Mouse (Mus musculus): Measurements from ENCODE around the gene Sergef. TPM values are rescaled to one million over a fixed set of nuclear protein-coding genes. Genes with fewer than 3 reads are reported as not detected.
A peak's percentile ranks its signal among the peaks of the same experiment; 100 is the strongest.

Gene Sergef
- polyA plus RNA-seq, 1 experiment from 2014 or later, result 16.8 TPM

DNA sequence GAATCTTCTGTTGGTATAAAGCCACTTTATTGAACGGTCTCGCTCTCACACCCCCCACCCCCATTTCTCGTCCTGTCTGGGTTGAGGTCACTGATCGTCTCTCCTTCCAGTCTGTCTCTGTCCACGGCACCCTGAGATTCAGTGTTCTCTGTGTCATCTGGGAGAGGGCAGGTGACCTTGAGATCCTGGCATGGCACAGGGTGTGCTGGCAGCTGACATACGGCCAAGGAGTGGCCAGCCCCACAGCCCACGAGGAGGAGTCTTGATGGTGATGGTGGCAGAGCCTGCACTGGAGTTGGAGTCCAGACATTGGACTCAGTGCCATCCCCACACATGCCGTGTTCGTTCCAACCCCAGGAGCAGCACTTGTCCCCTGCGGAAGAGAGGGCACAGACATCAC lies 196.4 kb downstream of the Sergef start:
- no peaks in the 10 kb centered on the region for H3K9me3 ChIP-seq (ENCODE audit: control insufficient read depth, low read length)
- ATAC-seq (replicated peaks; ENCODE audit: low FRiP score, low TSS enrichment, low read depth), result no peak
- H3K4me2 ChIP-seq (ENCODE audit: low read length), result no peak overlapping the region
- WGBS, result 86% methylated on average over 10 of the region's 10 CpGs
- no peaks in the 10 kb centered on the region for H3K36me3 ChIP-seq (ENCODE audit: control insufficient read depth, insufficient read depth, low read length)
- H3K4me3 ChIP-seq (ENCODE audit: low read depth, low read length), result no peak overlapping the region
- DNase-seq (ENCODE audit: low spot score), result no peak
- no peak overlapping the region for H3K9ac ChIP-seq (ENCODE audit: low read length)
- H3K4me1 ChIP-seq (replicated peaks; ENCODE audit: control insufficient read depth, insufficient read depth, low read length), result 0 out of 2 replicates have a peak, but pooled peaks cover 3% of the 10 kb centered on the region
- no peaks in the 10 kb centered on the region for H3K27me3 ChIP-seq (replicated peaks; ENCODE audit: control insufficient read depth, insufficient read depth, low read length)
- no peak overlapping the region for H3K27ac ChIP-seq (ENCODE audit: low read depth)

DNA sequence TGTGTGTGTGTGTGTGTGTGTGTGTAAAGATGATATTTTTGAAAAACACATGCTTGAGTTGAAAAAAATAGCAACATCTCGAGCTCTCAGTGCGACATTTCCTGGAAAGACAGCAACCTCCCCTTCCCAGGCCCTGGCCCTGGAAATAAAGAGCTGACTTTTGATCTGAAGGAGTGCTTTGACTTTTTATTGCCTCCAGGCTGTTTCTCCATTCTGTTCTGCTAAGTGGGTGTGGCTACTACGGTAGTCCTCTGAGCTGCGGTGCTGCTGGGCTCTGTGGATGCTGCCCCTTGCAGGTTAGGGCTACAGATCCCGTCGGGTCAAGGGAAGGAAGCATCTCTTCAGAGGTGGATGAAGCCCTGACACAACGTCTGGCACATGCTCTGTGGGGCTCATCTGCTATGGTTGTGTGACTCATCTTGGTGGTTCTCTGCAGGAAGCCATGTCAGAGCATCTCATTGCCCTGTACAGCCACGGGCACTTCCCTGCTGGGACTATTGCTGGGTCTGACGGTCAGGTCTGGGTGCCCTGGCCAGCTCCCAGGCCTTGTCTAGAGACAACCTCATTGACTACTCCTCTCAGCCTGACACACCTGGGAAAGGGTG lies 201.0 kb downstream of the Sergef start:
- H3K4me3 ChIP-seq (ENCODE audit: low read depth, low read length), result no peak overlapping the region
- WGBS, result 34% methylated on average over 9 of the region's 9 CpGs
- H3K36me3 ChIP-seq (ENCODE audit: control insufficient read depth, insufficient read depth, low read length), result no peaks in the 10 kb centered on the region
- no peaks in the 10 kb centered on the region for H3K27me3 ChIP-seq (replicated peaks; ENCODE audit: control insufficient read depth, insufficient read depth, low read length)
- H3K9ac ChIP-seq (ENCODE audit: low read length), result no peak overlapping the region
- no peak overlapping the region for H3K27ac ChIP-seq (ENCODE audit: low read depth)
- no peak overlapping the region for H3K4me2 ChIP-seq (ENCODE audit: low read length)
- ATAC-seq (replicated peaks; ENCODE audit: low FRiP score, low TSS enrichment, low read depth) (no peak), DNase-seq (ENCODE audit: low spot score) (no peak)
- no peaks in the 10 kb centered on the region for H3K9me3 ChIP-seq (ENCODE audit: control insufficient read depth, low read length)
- H3K4me1 ChIP-seq (replicated peaks; ENCODE audit: control insufficient read depth, insufficient read depth, low read length), result no peaks in the 10 kb centered on the region

DNA sequence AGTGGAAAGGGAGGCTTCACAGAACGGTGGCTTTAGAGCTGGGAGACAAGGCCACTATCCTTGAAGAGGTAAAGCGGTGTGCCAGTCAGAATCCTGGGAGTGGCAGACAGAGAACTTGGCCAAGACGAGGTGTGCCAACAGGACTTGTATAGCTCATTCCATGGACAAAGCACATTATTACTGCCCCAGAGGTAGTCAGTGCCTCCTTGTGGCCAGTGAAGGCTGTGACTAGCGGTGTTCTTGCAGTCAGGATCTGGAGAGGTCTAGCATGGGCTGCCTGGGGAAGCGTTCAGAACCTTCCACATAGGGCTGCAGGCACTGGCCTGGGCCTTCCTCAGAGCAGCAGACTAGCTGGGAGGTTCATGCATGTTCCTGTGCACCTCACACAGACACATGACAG lies 203.8 kb downstream of the Sergef start:
- 91% methylated on average over 5 of the region's 5 CpGs for WGBS
- H3K27ac ChIP-seq (ENCODE audit: low read depth), result no peak overlapping the region
- H3K4me3 ChIP-seq (ENCODE audit: low read depth, low read length), result no peak overlapping the region
- no peaks in the 10 kb centered on the region for H3K4me1 ChIP-seq (replicated peaks; ENCODE audit: control insufficient read depth, insufficient read depth, low read length)
- H3K27me3 ChIP-seq (replicated peaks; ENCODE audit: control insufficient read depth, insufficient read depth, low read length), result no peaks in the 10 kb centered on the region
- H3K9me3 ChIP-seq (ENCODE audit: control insufficient read depth, low read length), result no peaks in the 10 kb centered on the region
- H3K9ac ChIP-seq (ENCODE audit: low read length), result no peak overlapping the region
- no peaks in the 10 kb centered on the region for H3K36me3 ChIP-seq (ENCODE audit: control insufficient read depth, insufficient read depth, low read length)
- DNase-seq (ENCODE audit: low spot score), result no peak
- no peak for ATAC-seq (replicated peaks; ENCODE audit: low FRiP score, low TSS enrichment, low read depth)
- H3K4me2 ChIP-seq (ENCODE audit: low read length), result no peak overlapping the region

DNA sequence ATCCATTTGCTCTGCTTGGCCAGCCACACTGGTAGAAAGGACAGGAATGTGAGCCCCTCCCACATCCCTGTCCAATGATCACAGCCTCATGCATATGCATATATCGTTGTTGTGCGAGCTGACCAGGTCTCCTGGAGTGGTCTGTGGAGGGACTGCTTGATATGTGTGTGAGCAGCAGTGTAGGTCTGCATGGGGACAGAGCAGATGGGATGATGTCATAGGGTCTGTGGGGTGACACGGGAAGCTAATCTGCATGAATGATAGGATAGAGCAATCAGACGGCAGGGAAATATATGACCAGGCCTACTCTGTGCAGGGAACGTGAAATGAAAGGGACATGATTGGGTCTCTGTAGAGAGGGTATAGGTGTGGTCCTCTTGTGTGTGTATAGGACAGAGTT lies 205.7 kb downstream of the Sergef start:
- no peaks in the 10 kb centered on the region for H3K9me3 ChIP-seq (ENCODE audit: control insufficient read depth, low read length)
- 0 out of 2 replicates have a peak, but pooled peaks have one; percentile 34 for ATAC-seq (replicated peaks; ENCODE audit: low FRiP score, low TSS enrichment, low read depth)
- H3K9ac ChIP-seq (ENCODE audit: low read length), result no peak overlapping the region
- H3K27me3 ChIP-seq (replicated peaks; ENCODE audit: control insufficient read depth, insufficient read depth, low read length), result no peaks in the 10 kb centered on the region
- no peak overlapping the region for H3K27ac ChIP-seq (ENCODE audit: low read depth)
- no peak overlapping the region for H3K4me3 ChIP-seq (ENCODE audit: low read depth, low read length)
- no peaks in the 10 kb centered on the region for H3K36me3 ChIP-seq (ENCODE audit: control insufficient read depth, insufficient read depth, low read length)
- WGBS, result 66% methylated on average over 5 of the region's 5 CpGs
- no peak for DNase-seq (ENCODE audit: low spot score)
- no peak overlapping the region for H3K4me2 ChIP-seq (ENCODE audit: low read length)
- H3K4me1 ChIP-seq (replicated peaks; ENCODE audit: control insufficient read depth, insufficient read depth, low read length), result no peaks in the 10 kb centered on the region

DNA sequence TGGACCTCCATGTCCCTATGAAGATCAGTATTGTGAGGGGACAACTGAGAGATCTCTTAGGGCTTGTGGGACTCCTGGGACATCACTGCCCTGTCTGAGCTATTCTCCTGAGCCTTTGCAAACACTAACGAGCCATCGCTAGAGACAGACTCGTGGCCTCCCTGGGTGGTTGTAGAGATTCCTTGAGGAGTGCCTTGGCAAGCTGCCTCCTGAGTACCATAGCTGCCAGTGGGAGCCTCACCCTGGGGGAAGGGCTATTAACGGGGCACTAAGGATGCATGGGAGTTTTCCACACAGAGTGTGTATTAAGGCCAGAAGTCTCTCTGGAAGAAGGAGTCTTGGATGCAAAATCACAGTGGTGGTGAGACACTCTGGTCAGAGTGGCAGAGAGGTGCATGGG lies 214.6 kb downstream of the Sergef start:
- 71% methylated on average over 4 of the region's 4 CpGs for WGBS

DNA sequence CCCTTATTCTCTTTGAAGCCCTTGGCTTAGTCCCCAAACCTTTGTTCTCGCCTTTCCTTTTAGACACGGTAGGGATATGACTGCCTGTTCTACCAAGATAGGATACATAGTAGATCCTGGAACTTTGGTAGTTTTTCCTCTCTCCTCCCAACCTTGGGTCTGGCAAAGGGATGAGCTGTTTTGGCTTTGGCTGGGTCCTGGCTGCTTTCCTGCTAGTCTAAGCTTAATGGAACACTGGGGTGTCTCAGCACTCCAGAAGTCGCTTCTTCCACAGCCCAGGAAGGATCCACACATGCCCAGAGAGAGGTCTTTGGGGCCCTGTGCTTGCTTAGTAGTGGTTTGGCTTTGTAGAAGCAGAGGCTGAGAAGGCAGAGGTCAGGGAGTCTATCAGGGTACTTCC lies 215.7 kb downstream of the Sergef start:
- WGBS, result 84% methylated on average over 3 of the region's 3 CpGs
- ATAC-seq (replicated peaks; ENCODE audit: low FRiP score, low TSS enrichment, low read depth) (no peak), DNase-seq (ENCODE audit: low spot score) (no peak)
- H3K4me1 ChIP-seq (replicated peaks; ENCODE audit: control insufficient read depth, insufficient read depth, low read length), result no peaks in the 10 kb centered on the region
- no peak overlapping the region for H3K4me2 ChIP-seq (ENCODE audit: low read length)
- no peaks in the 10 kb centered on the region for H3K36me3 ChIP-seq (ENCODE audit: control insufficient read depth, insufficient read depth, low read length)
- H3K27ac ChIP-seq (ENCODE audit: low read depth), result no peak overlapping the region
- no peak overlapping the region for H3K4me3 ChIP-seq (ENCODE audit: low read depth, low read length)
- H3K27me3 ChIP-seq (replicated peaks; ENCODE audit: control insufficient read depth, insufficient read depth, low read length), result no peaks in the 10 kb centered on the region
- no peaks in the 10 kb centered on the region for H3K9me3 ChIP-seq (ENCODE audit: control insufficient read depth, low read length)
- H3K9ac ChIP-seq (ENCODE audit: low read length), result no peak overlapping the region

More for the DNA sequence above, 214.6 kb downstream of the Sergef start:
- DNase-seq (ENCODE audit: low spot score) (no peak), ATAC-seq (replicated peaks; ENCODE audit: low FRiP score, low TSS enrichment, low read depth) (no peak)
- H3K27me3 ChIP-seq (replicated peaks; ENCODE audit: control insufficient read depth, insufficient read depth, low read length), result no peaks in the 10 kb centered on the region
- H3K9ac ChIP-seq (ENCODE audit: low read length), result no peak overlapping the region
- no peak overlapping the region for H3K27ac ChIP-seq (ENCODE audit: low read depth)
- no peaks in the 10 kb centered on the region for H3K4me1 ChIP-seq (replicated peaks; ENCODE audit: control insufficient read depth, insufficient read depth, low read length)
- H3K9me3 ChIP-seq (ENCODE audit: control insufficient read depth, low read length), result no peaks in the 10 kb centered on the region
- no peaks in the 10 kb centered on the region for H3K36me3 ChIP-seq (ENCODE audit: control insufficient read depth, insufficient read depth, low read length)
- no peak overlapping the region for H3K4me3 ChIP-seq (ENCODE audit: low read depth, low read length)
- no peak overlapping the region for H3K4me2 ChIP-seq (ENCODE audit: low read length)

DNA sequence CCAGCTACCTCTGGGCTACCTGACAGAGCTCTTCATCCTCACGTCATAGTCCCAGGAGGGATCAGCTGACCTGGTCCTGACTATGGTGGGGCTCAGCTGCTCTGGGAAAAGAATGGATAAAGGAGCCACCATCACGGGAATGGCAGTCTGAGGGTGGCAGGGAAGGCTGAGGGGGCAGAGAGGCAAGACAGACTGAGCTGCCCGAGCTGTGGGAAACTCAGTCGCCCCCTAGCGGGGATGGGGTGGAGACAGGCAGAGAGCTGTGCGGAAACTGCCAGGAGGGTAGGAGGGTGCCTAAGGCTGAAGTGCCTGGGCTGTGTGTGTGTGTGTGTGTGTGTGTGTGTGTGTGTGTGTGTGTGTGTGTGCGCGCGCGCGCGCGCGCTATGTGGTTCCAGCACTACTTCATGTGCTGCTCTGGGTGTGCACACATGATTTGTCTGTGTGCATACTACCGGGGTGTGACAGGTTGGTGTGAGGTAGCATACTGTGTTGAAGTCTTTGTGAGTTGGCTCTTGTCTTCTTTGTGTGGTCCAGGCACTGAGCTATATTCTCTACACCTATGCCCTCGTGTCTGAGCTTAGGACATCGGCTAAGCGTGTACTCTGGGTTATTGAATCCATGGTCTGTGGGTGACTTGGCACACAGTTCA lies 216.7 kb downstream of the Sergef start:
- H3K27ac ChIP-seq (ENCODE audit: low read depth), result no peak overlapping the region
- no peaks in the 10 kb centered on the region for H3K9me3 ChIP-seq (ENCODE audit: control insufficient read depth, low read length)
- no peak for ATAC-seq (replicated peaks; ENCODE audit: low FRiP score, low TSS enrichment, low read depth)

DNA sequence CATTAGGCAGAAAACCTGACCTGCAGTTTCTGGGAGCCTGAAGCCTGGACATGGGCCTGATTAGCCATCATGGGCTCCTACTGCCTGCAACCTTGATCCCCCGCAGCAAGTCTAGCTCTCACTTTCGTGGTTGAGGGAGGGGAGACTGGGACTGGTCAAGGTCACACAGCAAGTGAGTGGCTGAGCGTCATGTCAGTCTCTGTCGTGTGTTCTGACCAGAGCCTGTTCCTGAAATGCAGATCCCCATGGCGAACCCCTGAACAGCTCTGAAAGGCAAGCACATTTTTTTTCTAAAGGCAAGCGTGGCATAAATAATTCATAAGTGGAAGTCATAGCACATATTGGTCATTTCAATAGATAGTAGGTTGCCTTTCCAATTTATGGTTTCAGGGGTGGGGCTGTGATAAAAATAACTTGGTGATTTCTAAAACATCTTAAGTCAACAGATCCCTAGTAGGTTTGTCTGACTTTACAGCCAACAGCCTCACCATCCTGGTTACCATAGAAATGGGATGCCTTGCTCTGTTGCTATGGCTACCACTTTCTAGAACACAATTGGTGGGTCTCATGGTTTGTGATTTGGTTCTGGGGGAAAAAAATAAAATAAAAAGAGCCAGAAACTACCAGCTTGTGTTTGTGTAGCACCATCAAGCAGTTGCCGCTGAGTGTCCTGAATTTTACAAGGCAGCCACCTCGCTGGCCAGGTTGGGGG lies 217.4 kb downstream of the Sergef start:
- DNase-seq (ENCODE audit: low spot score) (no peak), ATAC-seq (replicated peaks; ENCODE audit: low FRiP score, low TSS enrichment, low read depth) (no peak)
- H3K4me3 ChIP-seq (ENCODE audit: low read depth, low read length), result no peak overlapping the region
- H3K9me3 ChIP-seq (ENCODE audit: control insufficient read depth, low read length), result no peaks in the 10 kb centered on the region
- H3K36me3 ChIP-seq (ENCODE audit: control insufficient read depth, insufficient read depth, low read length), result no peaks in the 10 kb centered on the region
- H3K27ac ChIP-seq (ENCODE audit: low read depth), result no peak overlapping the region
- no peaks in the 10 kb centered on the region for H3K27me3 ChIP-seq (replicated peaks; ENCODE audit: control insufficient read depth, insufficient read depth, low read length)
- WGBS, result 73% methylated on average over 8 of the region's 8 CpGs
- no peaks in the 10 kb centered on the region for H3K4me1 ChIP-seq (replicated peaks; ENCODE audit: control insufficient read depth, insufficient read depth, low read length)
- no peak overlapping the region for H3K4me2 ChIP-seq (ENCODE audit: low read length)
- H3K9ac ChIP-seq (ENCODE audit: low read length), result no peak overlapping the region

More for the DNA sequence above, 216.7 kb downstream of the Sergef start:
- DNase-seq (ENCODE audit: low spot score), result peak; percentile 60
- no peaks in the 10 kb centered on the region for H3K36me3 ChIP-seq (ENCODE audit: control insufficient read depth, insufficient read depth, low read length)
- no peaks in the 10 kb centered on the region for H3K4me1 ChIP-seq (replicated peaks; ENCODE audit: control insufficient read depth, insufficient read depth, low read length)
- H3K4me2 ChIP-seq (ENCODE audit: low read length), result no peak overlapping the region
- WGBS, result 60% methylated on average over 18 of the region's 18 CpGs
- no peak overlapping the region for H3K9ac ChIP-seq (ENCODE audit: low read length)
- H3K27me3 ChIP-seq (replicated peaks; ENCODE audit: control insufficient read depth, insufficient read depth, low read length), result no peaks in the 10 kb centered on the region
- no peak overlapping the region for H3K4me3 ChIP-seq (ENCODE audit: low read depth, low read length)
